Mouse (Mus musculus): Measurements from ENCODE around the gene Ccnjl. TPM values are rescaled to one million over a fixed set of nuclear protein-coding genes. Genes with fewer than 3 reads are reported as not detected.

Ccnjl gene
- total RNA-seq, 2 experiments from 2014 or later = 4.4 to 5.2 TPM

GRCm38 (mm10) chr11:43517641-43518040 is 10.9 kb upstream of the Ccnjl start:
- DNase-seq (ENCODE audit: extremely low spot score in 1 of 2, low spot score in 2 of 2) = no peak
- intact Hi-C loops (cut with DNase I) = no loop called here

- intact Hi-C loops (cut with DNase I) = no loop called here
- no peak for DNase-seq (ENCODE audit: extremely low spot score in 1 of 2, low spot score in 2 of 2)
Observed at GRCm38 (mm10) chr11:43518086-43518485, 10.5 kb upstream of the Ccnjl start.

GRCm38 (mm10) chr11:43518821-43519220 is 9.8 kb upstream of the Ccnjl start:
- DNase-seq (ENCODE audit: extremely low spot score in 1 of 2, low spot score in 2 of 2) = no peak
- intact Hi-C loops (cut with DNase I) = no loop called here

GRCm38 (mm10) chr11:43520521-43520920 is 8.1 kb upstream of the Ccnjl start:
- DNase-seq (ENCODE audit: extremely low spot score in 1 of 2, low spot score in 2 of 2) = no peak
- intact Hi-C loops (cut with DNase I) = no loop called here

GRCm38 (mm10) chr11:43528078-43528682 is 404 bp upstream of the Ccnjl start:
- intact Hi-C loops (cut with DNase I) = no loop called here
- DNase-seq (ENCODE audit: extremely low spot score in 1 of 2, low spot score in 2 of 2) = no peak

GRCm38 (mm10) chr11:43530043-43530442 is 1.5 kb downstream of the Ccnjl start:
- intact Hi-C loops (cut with DNase I) = no loop called here
- DNase-seq (ENCODE audit: extremely low spot score in 1 of 2, low spot score in 2 of 2) = no peak

- intact Hi-C loops (cut with DNase I) = no loop called here
- DNase-seq (ENCODE audit: extremely low spot score in 1 of 2, low spot score in 2 of 2) = peak in 1 of 2 experiments; percentile 33
Observed at GRCm38 (mm10) chr11:43531619-43532018, 3.0 kb downstream of the Ccnjl start.

- no peak for DNase-seq (ENCODE audit: extremely low spot score in 1 of 2, low spot score in 2 of 2)
- intact Hi-C loops (cut with DNase I) = no loop called here
Observed at GRCm38 (mm10) chr11:43537074-43537473, 8.5 kb downstream of the Ccnjl start.

GRCm38 (mm10) chr11:43539863-43540262 is 11.3 kb downstream of the Ccnjl start:
- DNase-seq (ENCODE audit: extremely low spot score in 1 of 2, low spot score in 2 of 2) = no peak
- intact Hi-C loops (cut with DNase I) = no loop called here

- no peak for DNase-seq (ENCODE audit: extremely low spot score in 1 of 2, low spot score in 2 of 2)
- intact Hi-C loops (cut with DNase I) = no loop called here
Observed at GRCm38 (mm10) chr11:43543711-43544466, 15.3 kb downstream of the Ccnjl start.

GRCm38 (mm10) chr11:43544819-43545218 is 16.2 kb downstream of the Ccnjl start:
- intact Hi-C loops (cut with DNase I) = no loop called here
- no peak for DNase-seq (ENCODE audit: extremely low spot score in 1 of 2, low spot score in 2 of 2)

- DNase-seq (ENCODE audit: extremely low spot score in 1 of 2, low spot score in 2 of 2) = no peak
Observed at GRCm38 (mm10) chr11:43545873-43546475, 17.4 kb downstream of the Ccnjl start.

GRCm38 (mm10) chr11:43546678-43547077 is 18.1 kb downstream of the Ccnjl start:
- intact Hi-C loops (cut with DNase I) = no loop called here
- no peak for DNase-seq (ENCODE audit: extremely low spot score in 1 of 2, low spot score in 2 of 2)

More at GRCm38 (mm10) chr11:43545873-43546475, 17.4 kb downstream of the Ccnjl start:
- intact Hi-C loops (cut with DNase I) = no loop called here

- DNase-seq (ENCODE audit: extremely low spot score in 1 of 2, low spot score in 2 of 2) = peak; percentile 54 to 83
- intact Hi-C loops (cut with DNase I) = no loop called here
Observed at GRCm38 (mm10) chr11:43548148-43548547, 19.6 kb downstream of the Ccnjl start.

GRCm38 (mm10) chr11:43548657-43549435 is 20.3 kb downstream of the Ccnjl start:
- intact Hi-C loops (cut with DNase I) = no loop called here
- DNase-seq (ENCODE audit: extremely low spot score in 1 of 2, low spot score in 2 of 2) = no peak

- intact Hi-C loops (cut with DNase I) = no loop called here
- DNase-seq (ENCODE audit: extremely low spot score in 1 of 2, low spot score in 2 of 2) = no peak
Observed at GRCm38 (mm10) chr11:43549701-43550100, 21.1 kb downstream of the Ccnjl start.

GRCm38 (mm10) chr11:43551756-43552155 is 23.2 kb downstream of the Ccnjl start:
- DNase-seq (ENCODE audit: extremely low spot score in 1 of 2, low spot score in 2 of 2) = no peak
- intact Hi-C loops (cut with DNase I) = no loop called here

GRCm38 (mm10) chr11:43552675-43553074 is 24.1 kb downstream of the Ccnjl start:
- no peak for DNase-seq (ENCODE audit: extremely low spot score in 1 of 2, low spot score in 2 of 2)
- intact Hi-C loops (cut with DNase I) = no loop called here

- intact Hi-C loops (cut with DNase I) = no loop called here
- DNase-seq (ENCODE audit: extremely low spot score in 1 of 2, low spot score in 2 of 2) = no peak
Observed at GRCm38 (mm10) chr11:43556538-43556937, 28.0 kb downstream of the Ccnjl start.
